Mouse (Mus musculus): ENCODE measurements around the gene Plac9b. TPM values are rescaled to one million over a fixed set of nuclear protein-coding genes. Genes with fewer than 3 reads are reported as not detected.
"Not testable (repeated sequence)": the region's sequence is repeated elsewhere in the genome, so short reads cannot be mapped to it uniquely, and the experiment has no call there.

Gene Plac9b
- total RNA-seq (2022) = 1 to 10 TPM; 1.6 to 7.7 (median 3.5) TPM

- not testable (repeated sequence) for DNase-seq (ENCODE audit: low spot score in 2 of 2)
Measured at GRCm38 (mm10) chr14:26182380-26182779, at the start of gene Plac9b. Plac9b (minus strand) TSS chr14:26182480.

GRCm38 (mm10) chr14:26216233-26217000 is 34.1 kb upstream of the Plac9b start:
- not testable (repeated sequence) for DNase-seq (ENCODE audit: low spot score in 2 of 2)

GRCm38 (mm10) chr14:26206926-26207247 is 24.6 kb upstream of the Plac9b start, which contains the start of gene Tmem254b:
Tmem254b (minus strand) TSS chr14:26207041.
- not testable (repeated sequence) for DNase-seq (ENCODE audit: low spot score in 2 of 2)

- not testable (repeated sequence) for DNase-seq (ENCODE audit: low spot score in 2 of 2)
Measured at GRCm38 (mm10) chr14:26206197-26206925, 24.1 kb upstream of the Plac9b start.

- not testable (repeated sequence) for DNase-seq (ENCODE audit: low spot score in 2 of 2)
Measured at GRCm38 (mm10) chr14:26197851-26198250, 15.6 kb upstream of the Plac9b start.

GRCm38 (mm10) chr14:26188361-26188760 is 6.1 kb upstream of the Plac9b start:
- DNase-seq (ENCODE audit: low spot score in 2 of 2) = not testable (repeated sequence)

- not testable (repeated sequence) for DNase-seq (ENCODE audit: low spot score in 2 of 2)
Measured at GRCm38 (mm10) chr14:26186638-26187037, 4.4 kb upstream of the Plac9b start.

GRCm38 (mm10) chr14:26181660-26182059 is 620 bp downstream of the Plac9b start:
- not testable (repeated sequence) for DNase-seq (ENCODE audit: low spot score in 2 of 2)

GRCm38 (mm10) chr14:26175028-26175427 is 7.3 kb downstream of the Plac9b start:
- not testable (repeated sequence) for DNase-seq (ENCODE audit: low spot score in 2 of 2)

GRCm38 (mm10) chr14:26173955-26174354 is 8.3 kb downstream of the Plac9b start:
- DNase-seq (ENCODE audit: low spot score in 2 of 2) = not testable (repeated sequence)

- DNase-seq (ENCODE audit: low spot score in 2 of 2) = not testable (repeated sequence)
Measured at GRCm38 (mm10) chr14:26165266-26165665, 17.0 kb downstream of the Plac9b start.

- DNase-seq (ENCODE audit: low spot score in 2 of 2) = not testable (repeated sequence)
Measured at GRCm38 (mm10) chr14:26162423-26162822, 19.9 kb downstream of the Plac9b start.

GRCm38 (mm10) chr14:26161156-26161555 is 21.1 kb downstream of the Plac9b start:
- DNase-seq (ENCODE audit: low spot score in 2 of 2) = not testable (repeated sequence)

- DNase-seq (ENCODE audit: low spot score in 2 of 2) = not testable (repeated sequence)
Measured at GRCm38 (mm10) chr14:26156032-26156431, 26.2 kb downstream of the Plac9b start.

GRCm38 (mm10) chr14:26147095-26147494 is 35.2 kb downstream of the Plac9b start:
- not testable (repeated sequence) for DNase-seq (ENCODE audit: low spot score in 2 of 2)

GRCm38 (mm10) chr14:26119095-26119494 is 63.2 kb downstream of the Plac9b start:
- not testable (repeated sequence) for DNase-seq (ENCODE audit: low spot score in 2 of 2)

- not testable (repeated sequence) for DNase-seq (ENCODE audit: low spot score in 2 of 2)
Measured at GRCm38 (mm10) chr14:26118550-26119000, 63.7 kb downstream of the Plac9b start.

GRCm38 (mm10) chr14:26118150-26118549 is 64.1 kb downstream of the Plac9b start, which contains the start of gene Duxbl2:
Duxbl2 (plus strand) TSS chr14:26118349.
- DNase-seq (ENCODE audit: low spot score in 2 of 2) = not testable (repeated sequence)

Data from layer of hippocampus, adult 8-10 months (tissue).